Mouse (Mus musculus): ENCODE results near the gene Tnk1. TPM values are rescaled to one million over a fixed set of nuclear protein-coding genes. Genes with fewer than 3 reads are reported as not detected.

Gene Tnk1
- total and polyA plus RNA-seq, 3 experiments, result 0.25 to 0.35 TPM; not detected in 1

DNA sequence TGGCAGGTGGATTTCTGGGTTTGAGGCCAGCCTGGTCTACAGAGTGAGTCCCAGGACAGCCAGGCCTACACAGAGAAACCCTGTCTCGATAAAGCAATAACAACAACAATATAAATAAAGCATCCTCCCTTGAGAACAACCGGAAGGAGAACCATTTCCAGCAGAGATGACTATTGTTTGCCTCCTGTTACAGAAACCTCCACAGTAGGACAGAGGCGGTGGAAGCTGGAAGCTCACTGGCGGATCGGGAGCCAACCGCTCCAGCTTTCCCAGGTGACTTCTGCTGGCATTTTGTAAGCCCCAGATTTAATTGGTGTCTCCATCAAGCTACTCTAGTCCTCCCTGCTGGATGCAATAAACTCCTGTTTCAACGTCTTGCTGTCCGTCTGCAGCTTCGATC is 7.0 kb upstream of the Tnk1 start:
- H3K27me3 ChIP-seq (ENCODE audit: control insufficient read depth in 1 of 2, insufficient read depth in 2 of 2, low read length in 2 of 2), result no peaks in the 10 kb centered on the region; a peak in 1 of 4 replicates
- no peak overlapping the region for H3K4me3 ChIP-seq (ENCODE audit: control insufficient read depth in 1 of 2, insufficient read depth in 1 of 2, low read depth in 2 of 2, low read length in 2 of 2)
- peaks cover 0 to 4% of the 10 kb centered on the region in 2 experiments; a peak in 1 of 4 replicates for H3K36me3 ChIP-seq (ENCODE audit: control insufficient read depth in 1 of 2, insufficient read depth in 2 of 2, low read length in 2 of 2)
- no peaks in the 10 kb centered on the region for H3K9me3 ChIP-seq (replicated peaks; ENCODE audit: insufficient read depth, low read length)
- TF ChIP-seq RCOR1 (IDR thresholded peaks at IDR 0.05; ENCODE audit: low read depth, low read length) (no peak), MXI1 (IDR thresholded peaks at IDR 0.05; ENCODE audit: low read depth, low read length) (no peak), KAT2A (conservative IDR thresholded peaks at IDR 0.05; ENCODE audit: low read depth, low read length) (no peak), UBTF (IDR thresholded peaks at IDR 0.05; ENCODE audit: borderline replicate concordance, insufficient read depth, low read depth, low read length) (no peak), POLR2AphosphoS5 (IDR thresholded peaks at IDR 0.05; ENCODE audit: borderline replicate concordance, low read depth, low read length) (no peak), MEF2A (IDR thresholded peaks at IDR 0.05; ENCODE audit: extremely low read depth, insufficient replicate concordance, low read depth, low read length, poor library complexity, severe bottlenecking) (no peak), ETS1 (IDR thresholded peaks at IDR 0.05; ENCODE audit: low read depth, low read length) (no peak), GATA1 (IDR thresholded peaks at IDR 0.05; ENCODE audit: low read depth, low read length) (no peak), TCF12 (IDR thresholded peaks at IDR 0.05; ENCODE audit: low read depth, low read length) (no peak), EP300 (IDR thresholded peaks at IDR 0.05; ENCODE audit: low read depth in 1 of 2, low read length in 2 of 2) (no peak), POLR2AphosphoS2 (IDR thresholded peaks at IDR 0.05; ENCODE audit: low read length) (no peak), GABPA (IDR thresholded peaks at IDR 0.05; ENCODE audit: low read depth, low read length) (no peak), ZKSCAN1 (IDR thresholded peaks at IDR 0.05; ENCODE audit: low read depth, low read length) (no peak), BHLHE40 (IDR thresholded peaks at IDR 0.05; ENCODE audit: borderline replicate concordance, low read depth, low read length) (no peak), SMC3 (IDR thresholded peaks at IDR 0.05; ENCODE audit: low read depth, low read length) (no peak), ZMIZ1 (IDR thresholded peaks at IDR 0.05; ENCODE audit: low read depth, low read length) (no peak), POLR2A (IDR thresholded peaks at IDR 0.05; ENCODE audit: control insufficient read depth in 1 of 2, insufficient read depth in 1 of 2, low read depth in 1 of 2, low read length in 2 of 2, poor library complexity in 1 of 2) (no peak), USF2 (IDR thresholded peaks at IDR 0.05; ENCODE audit: borderline replicate concordance in 1 of 2, insufficient read depth in 1 of 2, low read depth in 1 of 2, low read length in 2 of 2) (no peak), MYB (IDR thresholded peaks at IDR 0.05; ENCODE audit: low read depth, low read length) (no peak)
- H3K9ac ChIP-seq (ENCODE audit: control insufficient read depth, low read depth, low read length, poor library complexity, severe bottlenecking), result no peak overlapping the region
- H3K79me2 ChIP-seq (ENCODE audit: control insufficient read depth, insufficient read depth, low read length, poor library complexity), result no peaks in the 10 kb centered on the region
- peaks cover 2 to 17% of the 10 kb centered on the region in 2 experiments for H3K4me1 ChIP-seq (ENCODE audit: control insufficient read depth in 1 of 2, insufficient read depth in 2 of 2, low read length in 2 of 2)
- DNase-seq (ENCODE audit: low read depth, low spot score), result no peak
- no peak overlapping the region for H3K27ac ChIP-seq (ENCODE audit: control insufficient read depth, low read depth, low read length)

Data from MEL (cell line).